Mouse (Mus musculus) adrenal gland, adult 2 months (tissue): ENCODE measurements around the gene Srp68. TPM values are rescaled to one million over a fixed set of nuclear protein-coding genes. Genes with fewer than 3 reads are reported as not detected.
"Not testable (repeated sequence)": the region's sequence is repeated elsewhere in the genome, so short reads cannot be mapped to it uniquely, and the experiment has no call there.

ENCODE experiments used
- DNase-seq: peaks from one replicate; pipeline ENCODE4 v3.0.0; 2021
- polyA plus RNA-seq: library from polyadenylated mRNA; depleted of rRNA; stranded (reverse); fragments of >200 nt; gene quantifications from 2 replicates; pipeline ENCODE4 v1.2.3, GENCODE M21; 2012
- total RNA-seq, 2 experiments: library from RNA; stranded (reverse); gene quantifications; 2 replicates each; pipeline ENCODE4 v1.2.3; 2021

The Srp68 gene
- total and polyA plus RNA-seq, 3 experiments, result 27.6 to 77.0 (median 70.0) TPM

- DNase-seq, result no peak
These were observed 9.0 kb upstream of the Srp68 start for GRCm38 (mm10) chr11:116282912-116283521.

GRCm38 (mm10) chr11:116282089-116282488, 8.1 kb upstream of the Srp68 start:
- no peak for DNase-seq

GRCm38 (mm10) chr11:116281671-116282070, 7.7 kb upstream of the Srp68 start:
- no peak for DNase-seq

GRCm38 (mm10) chr11:116280751-116281663, 7.0 kb upstream of the Srp68 start, which contains the start of gene Galr2:
Gene Galr2, plus strand, starts transcription at chr11:116280939.
- DNase-seq, result no peak

GRCm38 (mm10) chr11:116277184-116277583, 3.2 kb upstream of the Srp68 start:
- DNase-seq, result not testable (repeated sequence)

GRCm38 (mm10) chr11:116273469-116274044, 460 bp downstream of the Srp68 start:
- DNase-seq, result no peak

GRCm38 (mm10) chr11:116272589-116273468, 1.2 kb downstream of the Srp68 start:
- no peak for DNase-seq

GRCm38 (mm10) chr11:116269560-116269959, 4.5 kb downstream of the Srp68 start:
- DNase-seq, result no peak

- DNase-seq, result no peak
These were observed 5.7 kb downstream of the Srp68 start for GRCm38 (mm10) chr11:116268313-116268712.

- DNase-seq, result no peak
These were observed 6.4 kb downstream of the Srp68 start for GRCm38 (mm10) chr11:116267637-116268036.

GRCm38 (mm10) chr11:116265850-116266249, 8.2 kb downstream of the Srp68 start:
- DNase-seq, result no peak

- DNase-seq, result no peak
These were observed 8.7 kb downstream of the Srp68 start for GRCm38 (mm10) chr11:116265352-116265751.

GRCm38 (mm10) chr11:116260259-116260658, 13.8 kb downstream of the Srp68 start:
- DNase-seq, result no peak

- no peak for DNase-seq
These were observed 14.6 kb downstream of the Srp68 start for GRCm38 (mm10) chr11:116259461-116259860.

GRCm38 (mm10) chr11:116255982-116256675, 17.9 kb downstream of the Srp68 start:
- DNase-seq, result no peak

GRCm38 (mm10) chr11:116255090-116255981, 18.7 kb downstream of the Srp68 start:
- no peak for DNase-seq

- no peak for DNase-seq
These were observed 19.4 kb downstream of the Srp68 start for GRCm38 (mm10) chr11:116254627-116255026.

GRCm38 (mm10) chr11:116253076-116253600, 20.9 kb downstream of the Srp68 start:
- DNase-seq, result no peak

GRCm38 (mm10) chr11:116250898-116251297, 23.1 kb downstream of the Srp68 start:
- no peak for DNase-seq
